Mouse (Mus musculus) gastrocnemius, adult 18-20 months (tissue): ENCODE results near the gene Src. TPM values are rescaled to one million over a fixed set of nuclear protein-coding genes. Genes with fewer than 3 reads are reported as not detected.

Experiments used
- DNase-seq: peaks from one replicate; pipeline ENCODE4 v3.0.0; 2021; ENCODE audit warnings: low spot score
- total RNA-seq, 2 experiments: library from RNA; stranded (reverse); gene quantifications; 2 replicates each; pipeline ENCODE4 v1.2.3; 2021

The Src gene
- total RNA-seq, 2 experiments from 2014 or later, result 2.8 to 3.0 TPM

- DNase-seq, result no peak
Measured at GRCm38 (mm10) chr2:157412497-157412896, 5.7 kb upstream of the Src start.

GRCm38 (mm10) chr2:157417229-157417628, 1.0 kb upstream of the Src start:
- DNase-seq, result no peak

- DNase-seq, result no peak
Measured at GRCm38 (mm10) chr2:157418609-157419071, 396 bp downstream of the Src start.

- DNase-seq, result no peak
Measured at GRCm38 (mm10) chr2:157419506-157419905, 1.3 kb downstream of the Src start.

- no peak for DNase-seq
Measured at GRCm38 (mm10) chr2:157420404-157420803, 2.2 kb downstream of the Src start.

- no peak for DNase-seq
Measured at GRCm38 (mm10) chr2:157422062-157422655, 3.9 kb downstream of the Src start.

- DNase-seq, result no peak
Measured at GRCm38 (mm10) chr2:157422854-157423705, 4.8 kb downstream of the Src start.

- no peak for DNase-seq
Measured at GRCm38 (mm10) chr2:157423706-157424125, 5.5 kb downstream of the Src start.

GRCm38 (mm10) chr2:157424126-157424903, 6.1 kb downstream of the Src start:
- DNase-seq, result peak; percentile 31

- DNase-seq, result no peak
Measured at GRCm38 (mm10) chr2:157424904-157425642, 6.8 kb downstream of the Src start.

GRCm38 (mm10) chr2:157425643-157425988, 7.4 kb downstream of the Src start:
- no peak for DNase-seq

GRCm38 (mm10) chr2:157426171-157426570, 7.9 kb downstream of the Src start:
- no peak for DNase-seq

- DNase-seq, result no peak
Measured at GRCm38 (mm10) chr2:157427164-157427563, 8.9 kb downstream of the Src start.

- DNase-seq, result no peak
Measured at GRCm38 (mm10) chr2:157428351-157429139, 10.3 kb downstream of the Src start.

GRCm38 (mm10) chr2:157429735-157430134, 11.5 kb downstream of the Src start:
- DNase-seq, result no peak

GRCm38 (mm10) chr2:157430667-157431429, 12.6 kb downstream of the Src start:
- DNase-seq, result no peak

GRCm38 (mm10) chr2:157431912-157432311, 13.7 kb downstream of the Src start:
- DNase-seq, result no peak

- DNase-seq, result no peak
Measured at GRCm38 (mm10) chr2:157432476-157432875, 14.2 kb downstream of the Src start.

- DNase-seq, result no peak
Measured at GRCm38 (mm10) chr2:157434041-157434440, 15.8 kb downstream of the Src start.

- no peak for DNase-seq
Measured at GRCm38 (mm10) chr2:157434497-157434896, 16.3 kb downstream of the Src start.
